Mouse (Mus musculus) liver, embryonic 12.5 days (tissue): ENCODE measurements around the gene Anks1b. TPM values are rescaled to one million over a fixed set of nuclear protein-coding genes. Genes with fewer than 3 reads are reported as not detected.

Source experiments
- ATAC-seq: fragments of 200-750 bp; cut with Nextera tagmentation; 2 replicates; pipeline ENCODE4 v1.8.0; 2017; ENCODE audit warnings: moderate number of reproducible peaks, mild to moderate bottlenecking, moderate library complexity
- H3K27ac ChIP-seq: fragments of 300-500 bp; sonication (generic); 2 replicates; pipeline ENCODE4 v1.5.1; 2016; ENCODE audit warnings: mild to moderate bottlenecking
- H3K27me3 ChIP-seq: fragments of 300-500 bp; sonication (generic); replicated peaks from 2 replicates; pipeline ENCODE4 v1.6.1; 2016; ENCODE audit warnings: mild to moderate bottlenecking, moderate library complexity
- H3K36me3 ChIP-seq: fragments of 300-500 bp; sonication (generic); 2 replicates; pipeline ENCODE4 v1.6.1; 2016; ENCODE audit warnings: mild to moderate bottlenecking, moderate library complexity
- H3K4me1 ChIP-seq: fragments of 300-500 bp; sonication (generic); 2 replicates; pipeline ENCODE4 v1.6.1; 2016
- H3K4me2 ChIP-seq: fragments of 300-500 bp; sonication (generic); 2 replicates; pipeline ENCODE4 v1.6.1; 2016; ENCODE audit warnings: mild to moderate bottlenecking, moderate library complexity
- H3K4me3 ChIP-seq: fragments of 300-500 bp; sonication (generic); 2 replicates; pipeline ENCODE4 v1.5.1; 2016; ENCODE audit warnings: mild to moderate bottlenecking, moderate library complexity
- H3K9ac ChIP-seq: fragments of 300-500 bp; sonication (generic); 2 replicates; pipeline ENCODE4 v1.6.1; 2016; ENCODE audit warnings: mild to moderate bottlenecking, moderate library complexity
- H3K9me3 ChIP-seq: fragments of 300-500 bp; sonication (generic); replicated peaks from 2 replicates; pipeline ENCODE4 v1.6.1; 2016; ENCODE audit warnings: mild to moderate bottlenecking, moderate library complexity
- WGBS: fragments of 180-500 bp; shearing (Covaris S2); methylation state at CpG from one replicate; pipeline ENCODE4 v1.1.7; 2016; ENCODE audit not compliant: insufficient replicate concordance; 5-methylcytosine and 5-hydroxymethylcytosine counted together
- polyA plus RNA-seq: library from polyadenylated mRNA; unstranded; fragments of >200 nt; fragmentation: Nextera tagmentation; extraction: Ambion mirVana; gene quantifications from 2 replicates; pipeline ENCODE4 v1.2.1, GENCODE M21; 2016

Anks1b gene
- polyA plus RNA-seq, 1 experiment from 2014 or later = 0.02 TPM

DNA sequence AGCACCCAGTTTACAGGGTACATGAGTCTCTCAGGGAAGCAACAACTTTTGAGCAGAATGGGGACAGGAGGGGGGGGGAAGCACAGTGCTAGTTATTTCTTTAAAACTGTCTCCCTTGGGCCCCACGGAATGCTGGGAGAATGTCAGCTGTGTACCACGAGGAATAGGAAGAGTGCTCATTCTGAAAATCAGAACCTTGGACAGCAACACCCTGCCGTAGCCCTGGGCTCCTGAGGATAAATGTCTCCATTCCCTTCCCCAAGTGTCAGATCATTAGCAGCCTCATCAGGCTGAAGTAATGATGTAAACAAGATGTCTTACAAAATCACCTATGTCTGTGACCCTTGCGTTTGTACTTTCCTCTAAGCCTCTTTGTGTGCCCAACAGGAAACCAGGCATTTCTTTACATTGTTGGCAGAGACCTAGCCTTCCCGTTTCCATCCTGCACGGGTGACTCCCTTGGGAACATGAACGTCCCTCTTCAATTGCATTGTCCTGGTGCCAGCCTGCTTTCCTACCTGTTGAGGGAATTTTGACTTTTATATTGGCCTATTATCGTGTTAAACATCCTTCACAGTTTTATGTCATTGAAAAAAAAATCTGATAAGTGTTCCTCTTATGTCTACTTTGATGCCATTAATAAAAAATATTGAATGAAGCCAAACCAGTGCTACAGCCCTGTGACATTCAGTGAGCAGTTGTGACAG lies 1007.7 kb downstream of the Anks1b start:
- no peak for ATAC-seq
- 23% methylated on average over 8 of the region's 8 CpGs for WGBS
- no peak overlapping the region for H3K27ac ChIP-seq

DNA sequence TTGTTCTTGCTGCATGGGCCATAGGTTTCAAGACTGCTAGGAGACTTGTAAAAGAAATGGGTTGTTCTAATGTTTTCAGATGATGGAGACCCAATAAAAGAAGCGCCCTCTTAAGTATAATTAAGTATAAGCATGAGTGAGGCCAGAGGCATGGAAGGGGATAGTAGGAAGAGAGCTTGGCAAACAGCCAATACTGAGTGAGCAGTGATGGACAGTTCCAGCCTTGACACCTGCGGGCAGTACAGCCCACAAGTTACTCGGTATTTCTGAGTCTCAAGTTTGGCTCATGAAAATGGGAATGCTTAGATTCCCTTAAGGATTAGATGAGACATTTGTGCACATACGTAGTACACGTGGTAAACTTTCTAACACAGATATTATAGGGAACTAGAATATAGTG lies 1016.3 kb downstream of the Anks1b start:
- Histone ChIP-seq H3K9ac (no peak overlapping the region), H3K27ac (no peak overlapping the region), H3K4me3 (no peak overlapping the region), H3K4me1 (no peaks in the 10 kb centered on the region), H3K4me2 (no peak overlapping the region), H3K9me3 (no peaks in the 10 kb centered on the region), H3K27me3 (no peaks in the 10 kb centered on the region), H3K36me3 (no peaks in the 10 kb centered on the region)
- WGBS = 63% methylated on average over 5 of the region's 5 CpGs
- no peak for ATAC-seq

More for the DNA sequence above, 1007.7 kb downstream of the Anks1b start:
- H3K4me3 ChIP-seq = no peak overlapping the region
- no peak overlapping the region for H3K4me2 ChIP-seq
- no peaks in the 10 kb centered on the region for H3K9me3 ChIP-seq
- no peaks in the 10 kb centered on the region for H3K27me3 ChIP-seq
- H3K4me1 ChIP-seq = no peaks in the 10 kb centered on the region
- H3K36me3 ChIP-seq = no peaks in the 10 kb centered on the region
- H3K9ac ChIP-seq = no peak overlapping the region

DNA sequence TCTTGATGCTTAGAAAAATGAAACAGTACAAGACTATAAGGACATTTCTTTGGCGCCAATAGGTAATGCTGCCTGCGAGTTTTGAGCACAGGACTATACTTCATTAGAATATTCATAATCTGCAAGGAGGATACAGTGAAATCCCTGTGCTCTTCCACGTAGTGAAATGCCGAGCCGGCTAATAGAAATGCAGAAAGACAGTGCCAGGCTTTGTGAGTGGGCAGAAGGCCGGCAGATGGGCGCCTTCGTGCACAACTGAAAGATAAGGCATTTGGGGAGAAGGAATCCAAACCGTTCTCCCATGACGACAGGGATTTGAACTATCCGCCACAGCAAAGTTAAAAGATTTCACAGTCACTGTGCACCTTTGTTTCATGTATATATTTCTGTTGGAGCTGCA lies 1019.4 kb downstream of the Anks1b start:
- no peaks in the 10 kb centered on the region for H3K9me3 ChIP-seq
- no peak overlapping the region for H3K9ac ChIP-seq
- H3K36me3 ChIP-seq = no peaks in the 10 kb centered on the region
- H3K4me2 ChIP-seq = no peak overlapping the region
- no peak for ATAC-seq
- WGBS = 72% methylated on average over 11 of the region's 11 CpGs
- no peaks in the 10 kb centered on the region for H3K4me1 ChIP-seq
- no peaks in the 10 kb centered on the region for H3K27me3 ChIP-seq
- no peak overlapping the region for H3K27ac ChIP-seq
- H3K4me3 ChIP-seq = no peak overlapping the region

DNA sequence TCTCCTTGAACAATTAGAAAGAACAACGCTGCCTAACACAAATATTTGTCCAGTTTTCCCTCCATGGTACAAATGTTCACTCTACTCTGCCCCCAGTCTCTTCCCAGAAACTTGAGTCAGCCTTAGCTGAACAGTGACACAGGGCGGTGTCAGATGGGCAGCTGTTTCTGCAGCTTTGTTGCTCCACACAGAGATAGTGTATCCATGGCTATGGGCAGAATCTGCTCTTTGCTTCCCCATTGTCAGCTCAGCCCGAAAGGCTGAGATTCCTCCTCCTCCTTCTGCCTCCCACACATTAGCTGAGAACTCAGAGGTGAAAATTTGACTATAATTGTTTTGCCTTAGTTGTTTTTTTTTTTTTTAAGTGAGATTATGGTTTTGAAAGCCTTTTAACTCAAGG lies 1024.6 kb downstream of the Anks1b start:
- no peak overlapping the region for H3K4me3 ChIP-seq
- no peak overlapping the region for H3K27ac ChIP-seq
- 59% methylated on average over 3 of the region's 3 CpGs for WGBS
- H3K36me3 ChIP-seq = no peaks in the 10 kb centered on the region
- H3K9ac ChIP-seq = no peak overlapping the region
- H3K9me3 ChIP-seq = no peaks in the 10 kb centered on the region
- no peaks in the 10 kb centered on the region for H3K4me1 ChIP-seq
- no peak for ATAC-seq
- H3K4me2 ChIP-seq = no peak overlapping the region
- no peaks in the 10 kb centered on the region for H3K27me3 ChIP-seq

DNA sequence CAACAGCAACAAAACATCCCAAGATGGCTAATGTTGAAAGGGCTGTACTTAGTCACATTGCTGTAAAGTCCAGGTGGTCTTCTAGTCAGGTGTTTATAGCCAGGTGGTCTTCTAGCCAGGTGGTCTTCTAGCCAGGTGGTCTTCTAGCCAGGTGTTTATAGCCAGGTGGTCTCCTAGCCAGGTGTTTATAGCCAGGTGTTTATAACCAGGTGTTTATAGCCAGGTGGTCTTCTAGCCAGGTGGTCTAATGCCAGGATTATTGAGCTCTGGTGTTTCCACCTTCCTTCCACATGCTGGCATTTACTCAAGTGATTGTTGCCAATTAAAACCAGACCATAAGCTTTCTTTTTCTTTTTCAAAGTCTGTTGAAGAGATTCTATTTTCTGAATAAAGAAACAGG lies 1030.9 kb downstream of the Anks1b start:
- Histone ChIP-seq H3K9ac (no peak overlapping the region), H3K27ac (no peak overlapping the region), H3K4me1 (no peaks in the 10 kb centered on the region), H3K36me3 (no peaks in the 10 kb centered on the region), H3K4me2 (no peak overlapping the region), H3K9me3 (no peaks in the 10 kb centered on the region), H3K4me3 (no peak overlapping the region), H3K27me3 (no peaks in the 10 kb centered on the region)
- ATAC-seq = no peak

DNA sequence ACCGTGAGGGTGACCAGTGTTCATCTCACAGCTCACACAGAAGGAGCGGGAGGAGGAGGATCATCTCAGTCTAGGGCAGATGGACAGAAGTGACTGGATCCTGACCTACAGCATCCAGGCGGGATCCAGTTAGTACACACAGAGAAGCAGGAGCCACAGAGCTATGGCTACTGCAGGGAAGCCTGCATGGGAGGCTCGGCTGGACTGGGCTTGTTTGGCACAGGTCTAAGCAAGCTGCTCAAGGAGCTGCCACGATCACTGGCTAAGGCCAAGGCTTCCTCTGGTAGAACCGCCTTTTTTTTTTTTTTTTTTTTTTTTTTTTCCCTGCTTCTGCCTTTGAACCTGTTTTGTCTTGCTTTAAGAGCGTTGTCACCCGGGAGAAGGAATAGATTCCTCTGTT lies 1034.1 kb downstream of the Anks1b start:
- no peak overlapping the region for H3K9ac ChIP-seq
- H3K4me1 ChIP-seq = no peaks in the 10 kb centered on the region
- H3K4me3 ChIP-seq = no peak overlapping the region
- WGBS = 56% methylated on average over 8 of the region's 8 CpGs
- no peak for ATAC-seq
- H3K4me2 ChIP-seq = no peak overlapping the region
- no peaks in the 10 kb centered on the region for H3K9me3 ChIP-seq
- no peaks in the 10 kb centered on the region for H3K27me3 ChIP-seq
- H3K27ac ChIP-seq = no peak overlapping the region
- H3K36me3 ChIP-seq = no peaks in the 10 kb centered on the region

DNA sequence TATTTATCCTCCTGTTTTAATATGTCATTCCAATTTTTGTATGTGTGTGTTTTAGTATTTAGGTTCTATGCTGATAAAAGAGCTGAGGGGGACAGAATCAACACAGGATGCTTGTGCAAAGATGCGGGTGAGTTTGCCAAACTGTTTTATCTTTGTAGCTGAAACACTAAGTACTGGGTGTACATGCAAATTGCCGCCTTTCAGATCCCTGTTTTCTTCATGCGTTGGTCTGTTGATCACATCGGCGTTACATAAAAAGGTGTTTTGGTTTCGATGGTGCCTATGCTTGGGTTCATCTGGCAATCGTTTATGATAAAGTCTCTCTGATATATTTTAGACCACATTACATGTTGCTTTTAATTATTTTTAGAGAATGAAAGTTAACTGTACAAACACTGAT lies 1050.2 kb downstream of the Anks1b start:
- WGBS = 77% methylated on average over 7 of the region's 7 CpGs
- no peak for ATAC-seq

DNA sequence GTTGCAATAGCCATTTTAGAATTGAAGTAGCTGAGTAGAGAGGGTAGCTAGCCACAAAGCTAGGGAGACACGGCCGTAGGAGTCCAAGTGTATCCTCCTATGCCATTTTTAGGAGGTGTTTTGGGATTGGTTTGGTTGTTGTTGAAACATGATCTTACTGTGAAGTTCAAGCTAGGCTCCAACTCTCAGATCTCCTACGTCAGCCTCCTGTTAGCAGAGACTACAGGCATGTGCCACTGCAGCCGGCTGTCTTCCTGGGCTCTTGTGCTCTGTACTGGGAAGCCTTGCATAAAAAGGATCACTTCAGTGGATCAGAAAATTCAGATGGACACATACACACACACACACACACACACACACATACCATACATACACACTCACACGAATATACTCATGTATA lies 1059.8 kb downstream of the Anks1b start:
- Histone ChIP-seq H3K36me3 (no peaks in the 10 kb centered on the region), H3K4me2 (no peak overlapping the region), H3K4me3 (no peak overlapping the region), H3K9me3 (no peaks in the 10 kb centered on the region), H3K27ac (no peak overlapping the region), H3K4me1 (no peaks in the 10 kb centered on the region), H3K27me3 (no peaks in the 10 kb centered on the region), H3K9ac (no peak overlapping the region)
- ATAC-seq = no peak
- WGBS = 68% methylated on average over 5 of the region's 5 CpGs

More for the DNA sequence above, 1050.2 kb downstream of the Anks1b start:
- Histone ChIP-seq H3K9me3 (no peaks in the 10 kb centered on the region), H3K9ac (no peak overlapping the region), H3K4me3 (no peak overlapping the region), H3K4me2 (no peak overlapping the region), H3K36me3 (no peaks in the 10 kb centered on the region), H3K27ac (no peak overlapping the region), H3K4me1 (no peaks in the 10 kb centered on the region), H3K27me3 (no peaks in the 10 kb centered on the region)

DNA sequence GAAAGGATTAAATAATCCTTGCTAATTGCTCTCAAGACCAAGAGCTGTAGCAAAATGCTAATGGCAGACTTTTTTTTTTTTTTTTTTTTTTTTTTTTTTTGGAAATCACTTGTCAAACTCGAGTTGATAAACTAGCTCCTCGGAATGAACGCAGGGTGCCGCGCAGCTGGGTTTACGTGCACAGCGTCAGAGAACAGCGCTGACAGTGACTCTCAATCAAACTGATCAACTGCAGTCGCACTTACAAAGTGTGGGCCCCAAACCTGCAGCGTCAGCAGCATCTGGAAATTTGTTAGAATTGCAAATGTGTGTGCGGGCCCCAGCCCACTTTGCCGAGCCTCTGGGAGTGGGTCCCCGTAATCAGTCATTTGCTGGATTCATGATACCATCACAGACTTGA lies 1061.4 kb downstream of the Anks1b start:
- Histone ChIP-seq H3K9ac (no peak overlapping the region), H3K4me2 (no peak overlapping the region), H3K27me3 (no peaks in the 10 kb centered on the region), H3K27ac (no peak overlapping the region), H3K36me3 (no peaks in the 10 kb centered on the region), H3K9me3 (no peaks in the 10 kb centered on the region), H3K4me1 (no peaks in the 10 kb centered on the region), H3K4me3 (no peak overlapping the region)
- 68% methylated on average over 13 of the region's 13 CpGs for WGBS
- no peak for ATAC-seq

DNA sequence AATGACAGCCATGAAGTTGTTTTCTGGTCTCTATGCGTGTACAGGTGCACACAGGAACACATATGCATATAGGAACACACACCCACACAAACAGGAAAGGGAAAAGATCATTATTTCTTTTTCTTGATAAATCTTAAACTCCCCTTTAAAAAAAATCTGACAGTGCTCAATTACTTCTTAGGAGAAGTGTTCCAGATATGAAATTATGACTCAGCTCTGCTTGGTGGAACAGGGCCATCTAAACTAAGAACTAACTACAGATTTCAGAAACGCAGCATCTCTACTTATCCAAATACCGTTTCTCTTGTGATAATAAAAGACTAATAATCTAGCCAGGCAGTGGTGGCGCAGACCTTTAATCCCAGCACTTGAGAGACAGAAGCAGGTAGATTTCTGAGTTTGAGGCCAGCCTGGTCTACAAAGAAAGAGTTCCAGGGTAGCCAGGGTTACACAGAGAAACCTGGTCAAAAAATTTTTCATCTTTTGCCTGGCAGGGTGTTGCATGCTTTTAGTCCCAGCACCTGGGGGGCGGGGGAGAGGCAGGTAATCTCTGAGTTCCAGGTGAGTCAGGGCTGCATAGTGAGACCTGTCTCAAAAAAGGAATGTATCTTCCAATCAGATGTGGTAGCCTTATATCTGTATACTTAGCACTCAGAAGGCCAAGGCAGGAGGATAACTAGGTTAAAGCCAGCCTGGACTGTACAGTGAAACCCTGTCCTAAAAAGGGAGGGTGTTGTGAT lies 1064.6 kb downstream of the Anks1b start:
- Histone ChIP-seq H3K4me3 (no peak overlapping the region), H3K4me1 (no peaks in the 10 kb centered on the region), H3K27ac (no peak overlapping the region), H3K9me3 (no peaks in the 10 kb centered on the region), H3K4me2 (no peak overlapping the region), H3K9ac (no peak overlapping the region), H3K36me3 (no peaks in the 10 kb centered on the region), H3K27me3 (no peaks in the 10 kb centered on the region)
- no peak for ATAC-seq
- WGBS = 66% methylated on average over 5 of the region's 5 CpGs

DNA sequence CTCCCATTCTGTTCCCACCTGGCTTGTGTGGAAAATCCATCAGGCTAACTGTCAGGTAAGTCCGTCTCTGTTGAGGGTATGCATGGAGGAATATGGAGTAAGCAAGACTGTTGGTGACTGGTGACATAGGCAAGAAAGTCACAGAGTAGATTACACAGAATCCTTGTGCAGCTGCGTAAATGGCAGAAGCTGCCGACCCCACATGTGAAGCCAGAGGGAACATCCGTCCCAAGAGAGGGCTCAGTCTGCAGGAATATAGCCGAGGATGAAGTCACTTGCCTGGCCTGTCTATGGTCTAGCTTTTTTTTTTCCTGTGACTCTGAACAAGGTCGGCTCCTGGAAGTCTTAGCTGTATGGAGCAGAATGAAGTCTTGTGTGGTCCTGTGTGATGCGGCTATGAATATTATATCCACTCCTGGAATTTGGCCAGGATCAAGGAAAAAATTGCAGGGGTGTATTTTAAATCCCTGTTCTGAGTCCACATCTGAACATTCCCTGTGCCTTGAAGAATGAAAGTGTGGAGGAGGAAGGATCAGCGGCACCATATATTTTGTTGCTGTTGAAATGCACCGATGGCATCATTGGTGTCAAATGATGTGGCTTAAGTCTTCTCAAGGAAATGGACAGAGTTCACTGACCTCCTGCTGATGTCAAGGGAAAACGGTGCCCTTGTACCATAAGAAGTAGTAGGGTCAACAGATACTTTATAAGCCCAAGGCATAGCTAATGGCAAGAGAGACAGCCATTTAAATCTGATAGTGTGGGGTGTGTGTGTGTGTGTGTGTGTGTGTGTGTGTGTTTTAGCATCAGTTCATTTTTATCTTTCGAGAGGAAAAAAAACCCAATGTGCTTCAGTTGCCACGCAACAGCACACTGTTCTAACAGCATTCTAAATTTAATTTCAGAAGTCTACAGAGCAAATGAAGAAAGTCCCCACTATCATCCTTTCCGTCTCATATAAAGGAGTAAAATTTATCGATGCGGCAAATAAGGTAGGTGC lies 1067.5 kb downstream of the Anks1b start:
- H3K9ac ChIP-seq = no peak overlapping the region
- no peak for ATAC-seq
- no peaks in the 10 kb centered on the region for H3K9me3 ChIP-seq
- H3K27ac ChIP-seq = no peak overlapping the region
- no peaks in the 10 kb centered on the region for H3K36me3 ChIP-seq
- H3K4me1 ChIP-seq = no peaks in the 10 kb centered on the region
- WGBS = 76% methylated on average over 15 of the region's 15 CpGs
- no peak overlapping the region for H3K4me2 ChIP-seq
- H3K27me3 ChIP-seq = no peaks in the 10 kb centered on the region
- H3K4me3 ChIP-seq = no peak overlapping the region
